16 mouse cellular contexts compared by ENCODE assay signal in the genomic region with DNA sequence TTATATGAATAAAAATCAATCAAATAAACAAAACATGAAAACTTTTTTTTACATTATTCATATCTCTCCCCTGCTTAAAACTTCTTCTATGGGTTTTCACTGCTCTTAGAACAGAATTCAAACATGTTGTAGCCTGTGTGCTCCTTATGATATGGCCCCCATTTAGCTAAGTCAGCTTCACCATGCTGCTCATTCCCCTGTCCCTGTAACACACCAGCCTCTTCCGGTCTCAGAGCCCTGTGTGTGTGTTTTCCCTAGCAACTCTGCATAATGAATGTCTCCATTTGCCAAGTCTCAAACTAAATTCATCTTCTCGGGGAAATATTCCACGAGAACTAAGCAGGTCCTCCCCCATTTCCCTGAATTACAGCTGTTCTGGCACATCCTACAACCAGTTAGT.
DNase-seq lines count a peak whose midpoint lies in the region; ATAC-seq and TF ChIP-seq lines count a peak whose summit lies in the region.
"Had no signal": no experiment of that assay in that cellular context is flagged by ENCODE, and none has a peak within 500 bp of the region (broad histone marks: within the 10 kb centered on the region; RNA-seq: fewer than 3 reads in every experiment).

No protein-coding gene starts in this region.

- H3K9ac ChIP-seq in forebrain, embryonic 14.5 days (ENCODE audit: low read length), result no peak overlapping the region
- H3K9ac ChIP-seq in forebrain, embryonic 15.5 days (replicated peaks), result no peak overlapping the region
- H3K9ac ChIP-seq in forebrain, postnatal 0 days, result no peak overlapping the region
- no peak overlapping the region for H3K9ac ChIP-seq in forebrain, embryonic 11.5 days (ENCODE audit: low read length)
- H3K9ac ChIP-seq: embryonic facial prominence, embryonic 12.5 days had no signal

- TF ChIP-seq CTCF in forebrain, postnatal 0 days (IDR thresholded peaks at IDR 0.05; ENCODE audit: low read depth), result no peak
- no peak for TF ChIP-seq CTCF in brain, embryonic 14.5 days (IDR thresholded peaks at IDR 0.05; ENCODE audit: borderline replicate concordance, extremely low read depth, insufficient read depth, insufficient read length)

- H3K4me3 ChIP-seq in forebrain, embryonic 14.5 days (ENCODE audit: low read depth, low read length), result no peak overlapping the region
- H3K4me3 ChIP-seq in forebrain, embryonic 15.5 days, result no peak overlapping the region
- H3K4me3 ChIP-seq in forebrain, postnatal 0 days (ENCODE audit: low read depth, low read length), result no peak overlapping the region
- H3K4me3 ChIP-seq in forebrain, embryonic 11.5 days (ENCODE audit: low read depth, low read length), result no peak overlapping the region
- H3K4me3 ChIP-seq: embryonic facial prominence, embryonic 10.5 days; embryonic facial prominence, embryonic 12.5 days had no signal

- 46% methylated on average over 3 of the region's 3 CpGs for WGBS in forebrain, embryonic 14.5 days
- 40% methylated on average over 3 of the region's 3 CpGs for WGBS in forebrain, embryonic 15.5 days
- WGBS in forebrain, postnatal 0 days, result 35% methylated on average over 3 of the region's 3 CpGs
- 77% methylated on average over 3 of the region's 3 CpGs for WGBS in forebrain, embryonic 11.5 days

- no peak overlapping the region for H3K4me2 ChIP-seq in forebrain, embryonic 14.5 days (ENCODE audit: low read length)
- H3K4me2 ChIP-seq in forebrain, embryonic 15.5 days (replicated peaks), result no peak overlapping the region
- no peak overlapping the region for H3K4me2 ChIP-seq in forebrain, postnatal 0 days (ENCODE audit: low read depth)
- H3K4me2 ChIP-seq in forebrain, embryonic 11.5 days (ENCODE audit: low read depth, low read length, severe bottlenecking), result no peak overlapping the region
- H3K4me2 ChIP-seq: embryonic facial prominence, embryonic 12.5 days had no signal

- no peak overlapping the region for H3K27ac ChIP-seq in forebrain, embryonic 14.5 days (ENCODE audit: low read depth, low read length)
- H3K27ac ChIP-seq in forebrain, embryonic 15.5 days (replicated peaks), result no peak overlapping the region
- H3K27ac ChIP-seq in forebrain, postnatal 0 days (ENCODE audit: low read depth, low read length), result no peak overlapping the region
- no peak overlapping the region for H3K27ac ChIP-seq in forebrain, embryonic 11.5 days (ENCODE audit: low read depth, low read length)
- H3K27ac ChIP-seq: embryonic facial prominence, embryonic 10.5 days; embryonic facial prominence, embryonic 12.5 days had no signal

- H3K36me3 ChIP-seq in forebrain, embryonic 14.5 days (ENCODE audit: control insufficient read depth, insufficient read depth, low read length), result no peaks in the 10 kb centered on the region
- no peaks in the 10 kb centered on the region for H3K36me3 ChIP-seq in forebrain, embryonic 15.5 days
- H3K36me3 ChIP-seq in forebrain, postnatal 0 days (ENCODE audit: insufficient read depth), result no peaks in the 10 kb centered on the region
- H3K36me3 ChIP-seq in forebrain, embryonic 11.5 days (ENCODE audit: control insufficient read depth, insufficient read depth, low read length), result no peaks in the 10 kb centered on the region
- H3K36me3 ChIP-seq: embryonic facial prominence, embryonic 10.5 days; embryonic facial prominence, embryonic 12.5 days had no signal

- H3K27me3 ChIP-seq in forebrain, embryonic 14.5 days (replicated peaks; ENCODE audit: control insufficient read depth, insufficient read depth, low read length), result no peaks in the 10 kb centered on the region
- no peaks in the 10 kb centered on the region for H3K27me3 ChIP-seq in forebrain, embryonic 15.5 days
- H3K27me3 ChIP-seq in forebrain, postnatal 0 days (ENCODE audit: insufficient read depth, low read length), result no peaks in the 10 kb centered on the region
- no peaks in the 10 kb centered on the region for H3K27me3 ChIP-seq in forebrain, embryonic 11.5 days (ENCODE audit: control insufficient read depth, insufficient read depth, low read length)
- H3K27me3 ChIP-seq: embryonic facial prominence, embryonic 12.5 days had no signal

- DNase-seq in forebrain, embryonic 14.5 days (ENCODE audit: low spot score), result peak; percentile 8
- peak; percentile 1 for DNase-seq in forebrain, postnatal 0 days
- no peak for DNase-seq in forebrain, embryonic 11.5 days (ENCODE audit: low spot score)
- peak; percentile 29 for DNase-seq in brain, embryonic 14.5 days (ENCODE audit: low read depth)
- DNase-seq in frontal cortex, postnatal 36 days (ENCODE audit: low spot score in 2 of 2), result no peak
- DNase-seq: adrenal gland, adult 2 months; adrenal gland, postnatal 10 days; adrenal gland, postnatal 25 days; cerebellum, adult 11-12 months; cerebellum, adult 2 months; cerebellum, adult 9-10 months; cerebellum, postnatal 10 days; cerebellum, postnatal 25 days had no signal

- no peaks in the 10 kb centered on the region for H3K4me1 ChIP-seq in forebrain, embryonic 14.5 days (ENCODE audit: control insufficient read depth, insufficient read depth, low read length)
- 0 out of 2 replicates have a peak, but pooled peaks cover 4% of the 10 kb centered on the region for H3K4me1 ChIP-seq in forebrain, embryonic 15.5 days
- no peaks in the 10 kb centered on the region for H3K4me1 ChIP-seq in forebrain, postnatal 0 days (ENCODE audit: insufficient read depth)
- no peaks in the 10 kb centered on the region for H3K4me1 ChIP-seq in forebrain, embryonic 11.5 days (replicated peaks; ENCODE audit: control insufficient read depth, insufficient read depth, low read length)
- H3K4me1 ChIP-seq: embryonic facial prominence, embryonic 10.5 days; embryonic facial prominence, embryonic 12.5 days had no signal

- TF ChIP-seq POLR2A in brain, embryonic 14.5 days (IDR thresholded peaks at IDR 0.05; ENCODE audit: borderline replicate concordance, extremely low read depth, insufficient read depth, insufficient read length, poor library complexity, severe bottlenecking), result no peak

- ATAC-seq in forebrain, embryonic 14.5 days, result peak; percentile 40; the same call in 1 of the 2 replicates
- no peak for ATAC-seq in forebrain, embryonic 15.5 days (replicated peaks)
- peak; percentile 62 for ATAC-seq in forebrain, postnatal 0 days
- no peak for ATAC-seq in forebrain, embryonic 11.5 days (replicated peaks; ENCODE audit: low FRiP score)

- H3K9me3 ChIP-seq in forebrain, embryonic 14.5 days (replicated peaks; ENCODE audit: control insufficient read depth, low read length), result no peaks in the 10 kb centered on the region
- no peaks in the 10 kb centered on the region for H3K9me3 ChIP-seq in forebrain, embryonic 15.5 days
- H3K9me3 ChIP-seq in forebrain, postnatal 0 days (ENCODE audit: low read length), result no peaks in the 10 kb centered on the region
- H3K9me3 ChIP-seq in forebrain, embryonic 11.5 days (ENCODE audit: control insufficient read depth, low read length), result no peaks in the 10 kb centered on the region
- H3K9me3 ChIP-seq: embryonic facial prominence, embryonic 10.5 days; embryonic facial prominence, embryonic 12.5 days had no signal

Comparison
In these comparisons a context has a peak if more than half of its experiments do, and no peak if none do; other contexts are left out.
1. ATAC-seq: peak in forebrain, embryonic 14.5 days (single experiment) and forebrain, postnatal 0 days (single experiment); none in forebrain, embryonic 15.5 days (single experiment) and forebrain, embryonic 11.5 days (single experiment).
2. DNase-seq: peak in forebrain, embryonic 14.5 days (single experiment), forebrain, postnatal 0 days (single experiment) and brain, embryonic 14.5 days (single experiment); none in forebrain, embryonic 11.5 days (single experiment) and frontal cortex, postnatal 36 days (0 of 2).